Mouse (Mus musculus): ENCODE results near the gene Tepsin.

Tepsin gene

DNA sequence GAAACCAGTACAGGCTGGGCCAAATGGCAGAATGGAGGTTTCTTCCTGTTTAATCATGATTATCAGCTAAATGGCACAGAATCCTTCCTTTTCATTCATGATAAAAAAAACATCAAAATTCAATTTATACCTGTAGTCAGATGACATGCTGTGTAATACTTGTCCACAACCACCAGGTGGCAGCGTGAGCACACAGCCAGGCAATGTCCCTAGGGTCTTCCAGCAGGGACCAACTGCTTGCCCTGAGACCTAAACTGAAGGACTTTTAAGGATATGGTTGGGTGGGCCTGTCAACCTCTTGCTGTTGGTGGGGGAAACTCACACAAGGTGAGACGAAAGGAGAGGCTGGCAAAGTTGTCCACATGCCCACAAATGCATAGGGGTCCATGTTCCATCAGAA is 12.5 kb upstream of the Tepsin start:
- no peak for DNase-seq (ENCODE audit: low spot score in 2 of 2)

DNA sequence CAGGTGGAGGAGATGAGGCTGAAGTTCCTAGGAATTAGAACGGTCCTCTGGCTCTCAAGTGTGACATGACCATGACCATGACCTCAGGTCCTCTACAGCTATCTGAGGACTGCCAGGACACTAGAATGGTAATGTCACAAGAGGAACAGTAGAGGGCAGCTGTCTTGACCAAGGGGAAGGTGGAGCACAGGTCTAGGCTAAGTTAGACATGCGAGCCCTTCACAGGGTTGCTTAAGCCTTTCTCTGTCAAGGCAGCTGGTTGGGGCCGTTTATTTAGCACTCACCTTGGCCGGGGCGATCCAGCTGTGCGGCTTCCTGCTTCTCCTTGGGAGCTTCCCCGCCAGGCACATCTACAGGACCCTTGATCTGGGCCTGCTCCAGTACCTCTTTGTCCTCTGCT is 12.0 kb upstream of the Tepsin start:
- no peak for DNase-seq (ENCODE audit: low spot score in 2 of 2)

DNA sequence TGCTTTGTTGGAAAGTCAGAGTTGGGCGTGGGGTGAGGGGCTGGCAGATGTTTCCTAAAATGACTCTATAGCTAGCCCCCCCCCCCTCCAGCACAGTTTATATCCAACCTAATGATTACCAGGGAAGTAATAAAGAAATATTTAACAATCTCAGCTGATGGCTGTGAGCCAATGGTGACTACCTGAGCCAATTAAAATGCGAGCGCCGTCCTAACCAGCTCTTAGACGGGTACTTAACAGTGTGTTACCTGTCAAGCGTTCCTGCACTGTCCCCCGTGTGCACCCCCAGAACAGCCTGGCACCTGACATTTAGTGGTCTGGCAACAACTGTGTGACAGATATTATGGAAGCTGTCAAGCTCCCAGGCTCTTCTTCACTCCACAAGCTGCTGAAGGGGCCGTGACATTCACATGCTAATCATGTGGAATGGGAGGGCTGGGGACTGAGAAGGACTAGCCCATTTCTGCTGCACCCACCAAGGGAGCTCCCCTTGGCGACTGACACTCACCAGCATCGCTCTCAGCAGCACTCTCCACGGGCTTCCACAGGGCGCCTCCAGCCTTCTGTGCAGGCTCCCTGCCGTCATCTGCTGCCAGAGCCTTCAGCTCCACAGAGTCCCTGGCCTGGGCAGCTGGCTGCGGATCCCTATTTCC is 11.2 kb upstream of the Tepsin start:
- no peak for DNase-seq (ENCODE audit: low spot score in 2 of 2)

DNA sequence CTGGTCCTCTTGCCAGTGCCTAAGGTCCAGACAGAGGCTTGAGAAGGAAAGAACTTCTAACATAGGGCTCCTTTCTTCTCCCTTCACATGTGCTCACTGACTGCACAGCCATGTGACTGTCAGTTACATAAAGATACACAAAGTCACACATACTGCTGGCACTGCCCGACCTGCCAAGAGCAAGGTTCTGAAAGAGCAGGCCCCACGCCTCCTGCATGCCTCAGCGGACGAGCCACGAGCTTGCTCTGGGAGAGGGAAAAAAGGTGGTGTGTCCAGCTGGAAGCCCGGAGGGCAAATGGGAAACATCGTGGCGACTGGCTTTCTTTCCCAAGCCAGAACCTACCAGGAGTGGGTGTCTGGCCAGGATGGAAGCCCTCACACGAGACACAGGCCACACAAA is 9.3 kb upstream of the Tepsin start:
- DNase-seq (ENCODE audit: low spot score in 2 of 2) = no peak

DNA sequence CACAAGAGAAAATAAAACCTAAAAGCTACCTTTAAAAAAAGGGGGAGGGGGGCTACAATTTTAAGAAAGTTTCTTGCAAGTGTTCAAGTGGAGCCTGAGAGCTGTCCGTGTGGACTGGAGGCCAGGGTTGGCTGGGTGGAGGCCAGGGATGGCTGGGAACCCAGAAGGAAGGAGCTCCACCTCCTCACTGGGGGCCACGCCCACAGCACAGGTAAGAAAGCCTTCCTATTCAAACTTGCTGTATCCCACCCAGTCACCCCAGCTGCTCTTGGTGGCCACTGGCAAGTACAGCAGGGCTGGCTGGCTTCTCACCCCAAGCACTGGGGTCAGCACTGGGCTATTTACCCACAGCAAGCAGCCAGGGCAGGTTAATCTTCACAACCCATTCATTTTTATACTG is 8.5 kb upstream of the Tepsin start:
- DNase-seq (ENCODE audit: low spot score in 2 of 2) = no peak

DNA sequence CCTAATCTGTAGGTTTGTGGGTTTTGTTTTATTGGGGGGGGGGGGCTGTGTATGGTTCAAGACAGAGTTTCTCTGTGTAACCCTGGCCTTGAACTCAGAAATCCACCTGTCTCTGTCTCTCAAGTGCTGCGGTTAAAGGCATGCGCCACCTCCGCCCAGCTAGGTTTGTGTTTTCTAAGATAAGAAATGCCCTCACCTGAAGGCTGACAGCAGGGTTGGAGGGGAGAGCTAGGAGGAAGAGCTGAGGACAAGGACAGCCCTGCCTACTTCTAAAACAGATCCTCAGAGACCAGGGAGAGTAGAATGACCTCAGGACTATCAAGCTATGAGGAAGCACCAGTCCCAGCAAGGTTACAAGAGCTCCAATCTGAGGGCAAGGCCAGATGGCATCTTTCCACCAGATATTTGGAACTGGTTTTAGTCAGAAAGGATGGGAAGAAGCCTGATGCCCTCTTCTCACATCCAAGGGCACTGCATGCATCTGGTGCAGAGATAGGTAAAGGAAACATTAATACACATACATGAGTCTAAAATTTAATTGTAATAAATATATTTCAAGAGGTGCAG is 5.0 kb upstream of the Tepsin start:
- DNase-seq (ENCODE audit: low spot score in 2 of 2) = no peak

DNA sequence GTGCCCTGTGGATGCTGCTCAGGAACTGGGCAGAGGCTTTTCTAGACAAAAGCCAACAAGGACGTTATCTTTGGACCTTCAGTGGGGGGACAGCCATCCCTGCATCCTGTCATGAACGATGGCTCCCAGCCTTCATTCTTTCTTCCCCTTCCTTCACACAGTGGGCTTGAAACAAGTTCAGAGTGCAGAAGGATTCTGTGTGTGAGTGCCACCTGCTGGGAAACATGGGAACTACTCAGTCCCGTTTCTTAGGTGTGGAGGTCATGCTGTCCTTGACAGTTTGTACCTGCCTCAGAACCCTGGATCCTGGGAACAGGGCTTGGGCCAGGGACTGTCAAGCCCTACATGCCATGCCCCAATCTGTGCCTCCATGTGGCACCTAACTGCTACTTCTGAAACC is 2.5 kb upstream of the Tepsin start:
- DNase-seq (ENCODE audit: low spot score in 2 of 2) = peak; percentile 45 to 48

DNA sequence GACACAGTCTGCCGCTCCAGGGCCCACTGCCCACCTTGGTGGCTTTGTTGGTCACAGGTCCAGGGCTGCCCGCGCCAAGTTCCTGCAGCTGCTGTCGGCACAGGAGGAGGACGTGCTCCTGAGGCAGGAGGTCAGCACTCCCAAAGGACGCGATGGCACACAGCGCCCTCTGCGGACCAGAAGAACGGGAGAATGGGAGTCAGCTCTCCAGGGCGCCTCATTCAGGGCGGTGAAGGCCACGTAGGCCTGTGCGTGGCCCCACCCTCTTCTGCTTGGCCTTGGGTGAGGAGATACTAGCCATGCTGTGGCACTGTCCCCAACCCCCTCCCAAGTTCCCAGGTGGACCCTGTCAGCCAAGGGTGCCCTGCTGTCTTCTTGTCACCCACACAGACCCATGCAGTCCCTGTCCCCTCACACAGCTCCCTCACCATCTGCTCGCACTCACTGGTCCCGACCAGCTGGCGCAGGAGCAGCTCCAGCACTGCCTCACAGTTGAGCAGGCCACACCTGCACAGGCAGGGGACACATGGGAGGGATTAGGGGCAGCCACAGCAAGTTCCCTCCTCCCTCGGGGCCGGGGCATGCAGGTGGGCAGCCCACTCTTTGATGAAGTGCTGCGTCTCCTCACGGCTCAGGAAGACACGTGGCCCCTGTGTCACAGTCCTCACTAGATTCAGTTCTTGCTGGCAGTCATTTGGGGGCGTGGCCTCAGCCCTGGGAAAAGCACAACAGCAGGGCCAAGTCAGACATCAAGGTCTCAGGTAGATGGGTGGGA is 5.5 kb downstream of the Tepsin start:
- no peak for DNase-seq (ENCODE audit: low spot score in 2 of 2)

DNA sequence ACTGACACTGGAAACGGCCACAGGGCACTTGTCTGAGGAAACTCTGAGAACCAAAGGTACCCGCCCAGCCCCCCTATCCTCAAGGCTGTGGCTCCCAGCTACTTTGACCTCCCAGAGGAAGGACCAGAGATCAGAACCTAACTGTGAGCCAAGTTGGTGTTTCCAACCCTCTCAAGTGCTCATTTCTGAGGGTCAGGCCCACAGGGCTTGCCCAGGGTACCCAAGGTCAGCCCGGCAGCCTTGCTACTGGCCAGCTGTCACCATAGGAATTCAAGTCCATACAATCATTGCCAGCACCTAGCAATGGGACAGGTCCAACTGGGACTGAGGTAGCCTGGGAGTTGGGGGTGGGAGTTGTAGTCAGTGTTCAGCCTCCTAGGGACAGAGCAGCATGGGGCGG is 7.9 kb downstream of the Tepsin start:
- no peak for DNase-seq (ENCODE audit: low spot score in 2 of 2)

DNA sequence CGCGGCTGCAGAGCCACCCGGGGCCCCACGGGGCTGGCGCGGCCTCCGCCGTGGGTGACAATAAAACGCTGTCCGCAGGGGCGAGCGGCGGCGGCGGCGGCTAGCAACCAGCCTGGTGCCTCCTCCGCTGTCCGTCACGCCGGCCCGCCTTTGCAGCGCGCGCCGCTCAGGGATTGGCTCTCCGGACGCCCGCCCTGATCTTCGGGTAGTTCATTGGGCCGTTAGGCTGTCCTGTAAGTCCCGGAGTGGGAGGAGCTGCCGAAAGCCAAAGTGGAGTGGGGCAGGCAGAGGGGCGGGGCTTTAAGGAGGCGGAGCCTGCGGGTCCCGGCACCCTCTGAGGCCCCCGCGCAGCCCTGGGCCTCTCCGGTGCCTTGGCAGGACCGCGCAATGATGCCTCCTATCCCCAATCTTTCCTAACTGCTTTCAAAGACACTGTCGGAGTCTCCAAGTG is 11.8 kb downstream of the Tepsin start, which contains the start of gene Cep131:
Cep131 (minus strand) TSS at position 126 of the 451 bp plus-strand sequence.
- DNase-seq (ENCODE audit: low spot score in 2 of 2) = peak; percentile 98

DNA sequence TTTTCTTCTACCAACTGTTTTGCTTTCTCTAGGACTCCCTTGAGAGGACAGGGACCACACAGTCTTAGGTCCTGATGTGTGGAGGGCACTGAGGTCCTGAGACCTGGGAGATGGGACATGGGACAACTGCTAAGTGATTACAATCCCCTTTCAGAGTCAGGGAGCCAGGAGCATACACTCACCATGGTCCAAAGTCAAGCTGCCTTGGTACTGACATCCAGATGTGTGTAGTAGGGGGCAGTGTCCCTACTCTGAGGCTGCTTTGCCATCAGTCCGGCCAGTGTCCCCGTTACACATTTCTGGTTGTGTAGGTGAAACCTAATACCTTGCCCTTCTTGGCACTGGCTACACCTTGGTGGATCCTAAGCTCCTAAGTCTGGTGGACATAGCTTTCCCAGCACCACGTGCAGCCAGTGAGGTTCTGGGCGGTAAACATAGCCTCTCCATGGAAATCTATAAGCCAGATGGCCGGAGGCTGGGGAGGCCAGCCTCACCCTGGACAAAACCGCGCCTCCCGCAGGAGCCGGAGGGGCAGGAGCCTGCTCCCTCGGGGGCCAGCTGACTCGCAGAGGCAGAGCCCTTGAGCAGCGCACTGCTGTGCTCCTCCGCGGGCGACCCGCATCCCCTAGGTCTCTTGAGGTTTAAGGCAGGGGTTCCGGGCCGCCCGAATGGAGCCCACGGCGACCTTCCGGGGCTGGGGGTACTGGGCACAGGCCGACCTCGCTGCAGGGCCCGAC is 12.5 kb downstream of the Tepsin start:
- no peak for DNase-seq (ENCODE audit: low spot score in 2 of 2)

DNA sequence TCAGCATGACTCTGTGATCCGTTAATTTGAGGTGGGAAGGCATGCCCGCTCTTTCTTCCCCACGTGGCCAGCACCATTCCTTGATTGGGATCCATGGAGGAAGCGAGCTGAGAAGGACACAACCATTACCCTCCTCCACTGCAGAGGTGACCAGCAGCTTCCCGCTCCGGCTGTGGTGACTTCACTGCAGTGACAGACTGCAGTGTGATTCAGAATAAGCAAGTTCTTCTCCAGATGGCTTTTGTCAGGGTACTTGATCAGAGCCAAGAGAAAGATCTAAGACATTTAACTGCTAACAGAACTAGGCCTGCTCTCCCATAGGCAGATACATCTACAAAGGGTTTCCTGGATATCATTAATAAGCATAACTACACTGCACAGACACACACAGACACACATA is 18.2 kb downstream of the Tepsin start:
- no peak for DNase-seq (ENCODE audit: low spot score in 2 of 2)

DNA sequence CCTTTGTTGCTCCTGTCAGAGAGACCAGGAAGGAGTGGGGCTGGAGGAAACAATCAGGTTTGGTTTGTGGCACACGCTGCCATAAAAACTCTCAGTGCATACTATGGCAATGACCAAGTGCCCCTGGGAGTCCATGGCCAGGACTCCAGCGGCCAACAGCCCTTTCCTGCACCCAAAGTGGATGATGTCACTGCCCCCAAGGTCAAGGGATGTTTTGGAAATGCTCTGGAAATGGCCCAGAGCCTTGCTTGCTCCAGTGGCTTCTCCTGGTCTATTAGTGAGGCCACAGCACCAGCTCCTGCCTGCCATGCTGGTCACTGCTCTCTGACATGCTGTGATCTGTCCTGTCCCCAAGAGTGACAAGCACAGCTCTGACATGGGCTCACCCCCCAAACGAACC is 22.3 kb downstream of the Tepsin start:
- no peak for DNase-seq (ENCODE audit: low spot score in 2 of 2)

DNA sequence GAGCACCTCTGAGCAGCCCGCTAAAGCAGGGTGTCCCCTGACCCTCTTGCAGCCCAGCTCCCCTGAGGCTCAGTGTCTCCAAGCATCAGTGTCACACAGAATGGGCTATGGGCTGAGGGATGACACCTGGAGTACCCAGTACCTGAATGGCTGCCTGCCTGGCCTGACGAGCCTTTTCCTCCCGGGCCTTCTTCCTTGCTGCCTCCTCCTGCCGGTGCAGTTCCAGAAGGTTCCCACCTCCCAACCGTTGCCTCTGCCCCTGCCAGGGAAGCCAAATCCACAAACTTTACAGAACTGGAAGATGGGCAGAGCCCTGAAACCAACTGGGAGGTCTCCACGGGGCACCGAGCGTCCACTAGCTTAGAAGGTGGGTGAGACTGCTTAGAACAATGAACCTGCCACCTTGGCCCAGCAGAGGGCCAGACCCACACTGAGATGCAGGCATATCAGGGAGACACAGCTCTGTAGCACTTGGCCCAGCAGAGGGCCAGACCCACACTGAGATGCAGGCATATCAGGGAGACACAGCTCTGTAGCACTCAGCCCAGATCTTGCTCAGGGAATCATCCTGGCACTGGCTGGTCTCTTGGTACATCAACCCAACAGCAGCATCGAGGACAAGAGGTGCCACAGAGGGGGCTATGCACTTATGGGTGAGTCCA is 25.4 kb downstream of the Tepsin start:
- no peak for DNase-seq (ENCODE audit: low spot score in 2 of 2)

DNA sequence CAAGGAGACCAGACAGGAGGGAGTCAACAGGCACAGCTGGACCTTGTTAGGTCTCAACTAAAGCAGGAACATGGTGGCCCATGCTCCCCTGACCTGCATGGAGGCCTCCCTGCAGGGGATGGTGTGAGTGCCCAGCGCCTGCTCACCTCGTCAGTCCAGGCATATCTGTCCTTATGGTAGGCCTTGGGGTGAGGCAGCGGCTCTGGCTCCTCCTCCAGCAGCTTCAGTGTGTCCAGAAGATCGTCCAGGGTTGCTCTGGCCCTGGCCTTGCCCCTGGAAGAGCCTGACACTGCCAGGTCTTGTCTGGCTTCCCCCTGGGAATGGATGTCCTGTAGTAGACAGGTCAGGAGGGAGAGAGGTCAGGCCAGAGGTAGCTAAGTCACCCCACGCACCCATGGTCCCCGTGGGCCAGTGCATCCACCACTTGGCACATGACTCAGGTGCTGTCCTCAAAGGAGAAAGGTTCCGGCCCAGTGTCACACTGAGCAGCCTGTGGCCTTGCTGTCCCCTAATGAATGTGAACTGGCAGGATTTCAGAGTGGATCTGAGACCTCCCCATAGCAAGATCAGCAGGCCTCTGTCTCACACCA is 26.7 kb downstream of the Tepsin start:
- no peak for DNase-seq (ENCODE audit: low spot score in 2 of 2)

DNA sequence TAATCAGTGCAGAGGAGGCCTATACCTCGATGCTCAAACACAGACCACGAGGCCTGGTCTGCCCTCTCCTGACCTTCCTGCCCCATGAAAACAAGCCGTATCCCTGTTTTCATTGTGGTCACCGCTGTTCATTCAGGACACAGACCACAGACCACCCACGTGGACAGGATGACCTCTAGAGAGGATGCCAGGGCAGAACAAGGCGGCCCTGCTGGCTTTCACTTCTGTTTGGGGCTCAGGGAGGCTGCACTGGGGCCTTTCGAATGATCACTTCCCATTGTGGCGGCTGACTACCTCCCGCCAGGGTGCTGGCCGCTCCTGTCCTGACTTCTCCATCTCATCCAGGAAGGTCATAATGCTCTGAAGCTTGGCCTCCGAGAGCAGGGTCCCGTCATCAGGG is 27.5 kb downstream of the Tepsin start:
- DNase-seq (ENCODE audit: low spot score in 2 of 2) = no peak

DNA sequence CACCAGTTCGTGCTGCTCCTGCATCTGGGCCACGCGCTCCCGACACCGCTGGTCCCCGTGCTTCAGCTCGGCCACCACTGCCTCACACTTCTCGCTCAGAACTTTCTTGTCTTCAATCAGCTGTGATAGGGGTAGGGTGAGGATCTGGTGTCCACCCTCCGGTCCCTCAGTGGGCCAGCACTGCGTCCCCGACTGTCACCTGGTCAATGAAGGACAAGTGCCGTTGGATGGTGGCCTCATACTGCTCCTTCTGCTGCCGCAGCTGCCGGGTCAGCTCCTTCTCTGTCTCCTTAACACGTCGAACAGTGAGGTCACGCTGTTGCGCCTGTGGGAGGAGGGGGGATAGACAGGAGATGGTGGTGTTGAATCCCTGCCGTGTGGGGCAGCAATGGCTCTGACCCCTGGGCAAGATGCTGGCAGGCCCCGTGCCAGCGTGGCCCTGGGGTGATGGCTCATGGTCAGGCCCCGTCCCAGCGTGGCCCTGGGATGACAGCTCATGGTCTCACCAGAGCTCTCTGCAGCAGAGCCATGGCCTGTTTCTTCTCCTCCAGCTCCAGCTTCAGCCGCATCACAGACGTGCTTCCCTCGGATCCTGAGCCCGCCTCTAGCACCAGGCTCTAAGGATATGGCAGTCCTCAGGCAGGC is 28.1 kb downstream of the Tepsin start:
- DNase-seq (ENCODE audit: low spot score in 2 of 2) = no peak

DNA sequence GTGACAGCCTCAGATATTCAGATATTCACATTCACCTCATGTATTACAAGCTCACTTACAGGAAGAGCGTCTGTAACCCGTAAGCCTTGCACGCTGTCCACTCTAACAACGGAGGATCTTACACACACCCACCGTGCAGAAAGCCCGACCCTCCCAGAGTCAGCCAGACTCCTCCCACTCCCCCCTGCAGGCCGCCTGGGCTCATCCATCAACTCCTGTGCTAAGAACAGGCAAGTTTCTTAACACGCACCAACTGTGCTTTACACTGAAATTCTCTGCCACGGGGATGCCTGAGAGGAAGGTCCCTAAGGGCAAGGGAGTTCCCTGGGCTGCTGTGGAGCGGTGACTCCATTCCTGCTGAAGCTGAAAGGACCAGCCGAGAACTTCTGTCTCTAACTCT is 29.3 kb downstream of the Tepsin start:
- no peak for DNase-seq (ENCODE audit: low spot score in 2 of 2)

DNA sequence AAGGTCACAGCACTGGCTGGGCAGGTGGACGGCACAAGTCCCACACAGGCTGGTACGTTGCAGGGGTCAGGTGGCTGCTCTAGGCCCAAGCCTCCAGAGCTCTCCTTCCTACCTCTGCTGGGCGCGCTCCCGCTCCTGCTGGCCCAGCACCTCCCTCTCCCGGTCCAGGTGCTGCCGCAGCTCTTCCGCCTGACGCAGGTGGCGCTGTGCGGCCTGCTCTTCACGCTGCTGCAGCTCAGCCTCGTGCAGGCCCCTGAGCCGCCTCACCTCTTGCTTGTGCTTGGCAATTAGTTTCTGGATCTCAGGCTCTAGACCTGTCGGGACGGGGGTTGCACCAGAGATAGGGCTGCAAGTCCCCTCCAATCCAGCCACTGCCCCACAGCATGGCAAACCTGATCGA is 30.7 kb downstream of the Tepsin start:
- no peak for DNase-seq (ENCODE audit: low spot score in 2 of 2)

DNA sequence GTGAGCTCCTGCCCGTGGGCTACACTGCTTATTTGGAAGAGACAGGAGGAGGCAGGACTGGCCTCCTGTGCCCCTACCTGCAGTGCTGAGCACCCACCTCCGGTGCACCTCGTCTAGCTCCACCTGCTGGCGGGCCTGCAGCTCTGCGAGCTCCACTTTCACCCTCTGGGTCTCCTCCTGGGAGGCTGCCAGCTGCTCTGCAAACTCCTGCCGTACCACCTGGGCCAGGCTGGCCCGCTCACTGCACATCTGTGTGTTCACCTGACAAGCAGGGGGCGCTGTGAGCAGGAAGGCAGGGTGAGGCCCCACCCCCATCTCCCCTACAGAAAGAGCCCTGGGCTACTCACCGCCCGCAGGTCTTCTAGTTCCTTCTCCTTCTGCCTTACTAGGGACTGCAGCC is 33.2 kb downstream of the Tepsin start:
- no peak for DNase-seq (ENCODE audit: low spot score in 2 of 2)

DNA sequence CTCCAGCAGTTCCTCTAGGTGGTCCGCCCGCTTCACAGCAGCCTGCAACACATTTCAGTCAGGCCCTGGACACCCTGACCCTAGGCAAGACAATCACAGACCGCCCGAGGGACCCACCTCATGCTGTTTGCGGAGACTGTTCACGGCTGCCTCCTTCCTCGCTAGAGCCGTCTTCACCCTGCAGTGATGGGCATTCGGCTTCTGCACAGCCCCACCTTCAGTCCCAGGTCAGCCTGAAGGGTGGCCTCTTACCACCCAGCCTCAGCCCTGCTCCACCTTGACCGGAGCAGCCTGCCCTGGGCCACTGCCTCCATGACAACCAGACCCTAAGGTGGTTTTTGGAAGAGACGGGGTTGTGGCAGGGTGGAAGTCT is 33.9 kb downstream of the Tepsin start:
- no peak for DNase-seq (ENCODE audit: low spot score in 2 of 2)
